Mouse (Mus musculus) embryonic stem cell, embryonic (primary cell): ENCODE data around the gene Kcnj1.

Source experiments
- CTCF ChIA-PET, 4 experiments: fragments of 300-600 bp in 2 of 4; fragments of 350-600 bp in 2 of 4; sonication (Branson Sonifier 250); formaldehyde crosslinking; loops; one replicate each; lab custom pipeline; 2022; ENCODE audit warnings: inconsistent platforms in 2 of 4; lab: Charles Lee
- POLR2A ChIA-PET, 4 experiments: fragments of 300-600 bp in 2 of 4; fragments of 350-600 bp in 2 of 4; sonication (Branson Sonifier 250); formaldehyde crosslinking; loops; one replicate each; lab custom pipeline; 2022; ENCODE audit warnings: antibody characterized with exemption in 4 of 4, inconsistent platforms in 1 of 4; lab: Charles Lee

Kcnj1 gene

DNA sequence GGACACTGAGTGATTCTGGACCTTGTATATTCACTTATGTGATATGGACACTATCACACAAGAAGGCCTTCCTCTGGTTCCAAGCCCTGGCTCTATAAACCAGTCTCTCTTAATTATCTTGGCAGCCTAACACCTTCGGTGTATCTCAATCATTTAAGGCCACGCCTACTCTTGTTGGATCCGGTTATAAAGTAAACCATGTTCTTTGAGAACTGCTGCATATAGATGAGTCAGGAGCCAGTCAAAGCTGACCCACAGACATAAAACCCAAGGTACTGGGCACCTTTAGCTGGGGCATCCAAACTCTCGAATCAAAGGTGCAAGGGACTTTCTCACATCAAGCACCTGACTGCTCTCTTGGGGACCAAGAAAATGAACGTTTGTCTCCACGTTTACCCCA, at the start of gene Kcnj1:
Gene Kcnj1 (plus strand): TSS at position 292 of the 400 bp plus-strand sequence.
- ChIA-PET POLR2A (interaction anchor here in 1 of 4 experiments (0.7 kb wide), 1 partner anchor 18 kb away, joined by 3 read pairs; no protein-coding TSS in a partner anchor), CTCF (no interaction called here)

DNA sequence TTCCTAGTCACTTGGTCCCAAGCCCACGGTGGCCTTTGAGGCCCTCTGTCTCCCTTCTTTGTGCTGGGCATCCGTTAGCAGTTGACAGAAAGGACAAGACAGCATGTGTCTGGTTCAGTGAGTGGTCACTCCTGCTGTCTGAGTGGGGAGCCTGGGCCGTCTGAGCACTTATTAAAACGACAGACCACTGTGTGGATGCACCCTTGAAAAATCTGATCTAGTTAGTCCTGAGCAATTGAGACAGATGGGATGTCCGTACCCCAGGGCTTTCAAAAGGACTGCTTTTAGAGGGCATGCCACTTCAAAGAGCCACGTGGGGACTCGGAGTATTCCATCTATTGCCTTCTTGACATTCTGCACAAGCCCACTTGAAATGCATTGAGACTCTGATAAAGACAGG, 48.7 kb upstream of the Kcnj1 start:
- ChIA-PET POLR2A (no interaction called here), CTCF (no interaction called here)

DNA sequence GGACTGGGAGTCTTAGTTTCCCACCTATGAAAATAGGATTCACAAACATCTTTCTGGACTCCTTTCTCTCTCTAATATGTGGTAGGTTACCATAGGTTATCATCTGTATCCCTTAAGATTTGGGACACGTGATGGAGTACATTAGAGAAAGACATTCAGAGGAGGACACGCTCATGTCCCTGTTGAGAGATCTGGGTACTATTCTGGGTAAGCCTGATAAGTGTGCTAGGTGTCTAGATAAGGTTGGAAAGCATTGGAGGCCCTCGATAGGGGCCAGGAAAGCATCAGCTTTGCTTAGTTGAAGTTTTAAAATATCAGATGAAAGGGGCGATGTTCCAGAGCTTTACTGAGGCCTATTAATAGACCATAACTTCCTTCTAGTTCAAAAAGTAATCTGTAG, 43.5 kb upstream of the Kcnj1 start:
- ChIA-PET CTCF (interaction anchor here in 1 of 4 experiments (0.6 kb wide), 1 partner anchor 8 kb away, joined by 3 read pairs; no protein-coding TSS in a partner anchor), POLR2A (interaction anchor here in 1 of 4 experiments (0.9 kb wide), 1 partner anchor 10 kb away, joined by 3 read pairs; no protein-coding TSS in a partner anchor)

DNA sequence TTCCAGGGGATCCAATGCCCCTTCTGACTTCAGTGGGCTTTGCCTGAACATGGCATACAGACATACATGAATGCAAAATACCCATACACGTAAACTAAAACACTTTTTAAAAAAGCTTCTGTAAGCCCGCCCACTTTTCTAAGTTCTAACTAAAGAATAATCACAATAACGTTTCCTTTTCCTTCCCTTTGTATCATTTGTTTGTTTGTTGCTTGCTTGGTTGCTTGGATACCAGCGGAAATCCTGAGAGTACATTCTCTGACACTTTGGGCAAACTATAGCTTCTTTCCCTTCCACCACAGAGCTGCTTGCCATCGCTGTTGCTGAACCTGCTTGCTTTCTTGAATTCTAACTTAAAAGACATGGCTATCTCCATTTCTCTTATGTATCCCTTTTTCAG, 41.1 kb upstream of the Kcnj1 start:
- POLR2A ChIA-PET: interaction anchor here in 1 of 4 experiments (0.6 kb wide), 1 partner anchor 84 kb away, joined by 3 read pairs; no protein-coding TSS in a partner anchor
- CTCF ChIA-PET: interaction anchor here in 3 of 4 experiments (0.6 to 0.7 kb wide), 3 partner anchors 20 to 612 kb away, joined by 3 to 4 read pairs (median 3); no protein-coding TSS in a partner anchor

DNA sequence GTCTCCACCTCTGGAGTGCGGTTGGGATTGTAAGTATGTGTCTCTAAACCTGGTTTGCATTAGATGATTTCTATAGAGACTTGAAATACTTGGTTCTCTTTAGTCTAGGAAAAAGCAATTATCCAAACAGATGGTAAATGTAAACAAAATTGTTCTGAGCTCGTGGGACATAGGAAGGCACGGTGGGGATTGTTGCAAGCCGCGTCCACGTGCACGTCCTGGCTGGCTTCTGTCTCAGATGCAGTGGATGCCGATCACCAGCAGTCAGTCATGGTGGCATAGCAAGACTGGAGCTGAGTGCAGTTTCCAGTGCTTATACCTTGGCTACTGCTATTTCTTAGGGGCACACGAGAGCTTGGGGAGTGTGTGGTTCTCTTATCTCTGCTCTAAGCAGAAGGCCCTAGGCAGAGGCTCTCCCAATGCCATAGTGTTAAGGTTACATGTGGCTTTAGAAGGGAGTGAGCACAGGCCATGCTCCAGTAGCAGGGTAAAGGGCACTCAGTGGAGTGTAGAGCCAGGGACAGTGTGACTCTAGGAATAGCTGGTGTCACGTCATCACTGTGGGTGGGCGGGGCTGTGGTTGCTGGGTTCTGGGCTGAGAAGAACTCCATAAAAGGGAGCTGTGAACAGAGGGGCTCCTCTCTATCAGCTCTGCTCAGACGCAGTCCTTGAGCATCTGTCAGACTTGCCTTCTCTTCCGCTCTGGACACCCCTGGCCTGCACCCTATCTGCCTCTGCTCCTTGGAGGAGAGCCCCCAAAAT, 36.7 kb upstream of the Kcnj1 start:
- ChIA-PET POLR2A (no interaction called here), CTCF (no interaction called here)

DNA sequence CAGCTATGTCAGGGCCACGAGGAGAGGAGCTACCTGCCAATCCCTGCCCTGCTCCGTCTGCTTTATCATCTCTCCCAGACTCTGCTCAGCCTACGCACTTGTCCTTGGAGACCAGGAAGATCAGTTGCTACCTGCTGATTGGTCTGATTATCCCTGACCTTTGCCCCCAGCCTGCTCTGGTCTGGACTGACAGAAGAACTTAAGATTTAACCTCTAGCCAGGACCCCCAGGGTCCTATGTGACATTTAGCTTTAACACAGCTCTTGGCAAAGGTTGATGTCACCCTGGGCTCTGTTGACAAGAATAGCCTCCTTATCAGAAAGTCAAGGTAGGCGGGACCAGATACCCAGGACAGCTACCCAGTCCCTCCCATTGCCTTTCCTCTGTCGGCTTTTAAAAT, 31.5 kb upstream of the Kcnj1 start:
- ChIA-PET POLR2A (no interaction called here), CTCF (interaction anchor here in 1 of 4 experiments (0.6 kb wide), 1 partner anchor 12 kb away, joined by 4 read pairs; no protein-coding TSS in a partner anchor)

DNA sequence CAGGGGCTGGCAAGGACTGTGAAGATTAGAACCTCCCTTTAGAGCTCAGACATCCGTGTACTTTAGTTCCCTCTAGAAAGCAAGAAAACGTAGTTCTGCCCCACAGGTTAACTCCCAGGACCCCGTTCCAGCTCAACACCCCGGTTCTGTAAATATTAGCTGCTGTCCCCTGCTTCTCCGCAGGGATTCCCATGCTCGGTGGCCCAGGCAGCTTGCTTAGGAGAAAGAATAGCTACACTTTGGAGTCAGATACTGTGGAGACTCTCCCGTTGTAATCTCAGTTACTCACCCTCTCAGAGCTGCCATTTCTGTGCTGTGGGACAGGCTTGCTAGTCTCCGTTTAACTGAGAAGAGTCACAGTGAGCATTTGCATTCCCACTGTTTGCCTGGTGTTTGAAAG, 29.4 kb upstream of the Kcnj1 start:
- ChIA-PET CTCF (interaction anchor here in 3 of 4 experiments (0.6 to 1.4 kb wide), 4 partner anchors 10 to 216 kb away, joined by 3 to 5 read pairs (median 4); no protein-coding TSS in a partner anchor), POLR2A (interaction anchor here in 1 of 4 experiments (1.1 kb wide), 1 partner anchor 25 kb away, joined by 3 read pairs; no protein-coding TSS in a partner anchor)

DNA sequence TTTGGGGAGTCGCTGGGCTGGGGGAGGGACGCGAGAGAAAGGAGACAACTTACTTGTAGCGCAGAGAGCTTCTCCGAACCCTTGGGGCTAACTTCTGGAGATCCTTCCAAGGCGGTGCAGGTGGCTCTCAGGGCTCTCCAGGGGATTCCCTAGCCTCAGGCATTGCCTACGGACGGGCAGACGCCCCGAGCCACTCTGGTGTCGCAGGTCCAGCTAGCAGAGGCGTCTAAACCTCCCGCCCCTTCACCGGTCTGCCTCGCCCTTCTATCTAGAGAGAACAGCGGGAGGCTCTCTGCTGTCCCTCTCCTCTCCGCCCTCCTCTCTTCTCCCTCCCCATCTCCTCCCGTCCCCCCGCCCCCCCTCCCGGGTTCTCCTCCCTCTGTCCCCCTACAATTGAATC, 28.2 kb upstream of the Kcnj1 start, which contains the start of gene Kcnj5:
Gene Kcnj5 (minus strand): TSS at position 300 of the 400 bp plus-strand sequence.
- CTCF ChIA-PET: interaction anchor here in 2 of 4 experiments (1.0 to 1.4 kb wide), 3 partner anchors 9 to 72 kb away, joined by 3 to 5 read pairs (median 4); no protein-coding TSS in a partner anchor
- POLR2A ChIA-PET: interaction anchor here in 2 of 4 experiments (0.5 to 0.6 kb wide), 2 partner anchors 118 to 573 kb away, joined by 3 to 5 read pairs; no protein-coding TSS in a partner anchor

DNA sequence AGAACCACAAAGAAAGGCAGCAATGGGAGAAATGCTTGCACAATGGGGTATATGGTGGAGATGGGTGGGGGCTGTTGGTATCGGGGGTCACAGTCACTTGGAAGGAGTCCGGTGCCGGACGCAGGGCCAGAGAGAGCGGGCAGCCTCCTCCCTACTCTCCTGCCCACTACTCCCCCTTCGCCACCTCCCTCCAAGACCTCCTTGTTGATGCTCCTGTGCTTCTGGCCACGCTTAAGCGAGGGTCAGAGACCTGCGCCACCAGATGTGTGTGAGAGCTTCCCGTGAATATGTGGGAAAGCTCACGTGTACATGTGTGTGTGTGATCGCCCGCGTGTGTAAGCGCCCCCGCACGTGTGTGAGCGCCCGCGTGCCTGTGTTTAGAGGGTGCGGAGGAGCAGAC, 27.8 kb upstream of the Kcnj1 start:
- CTCF ChIA-PET: interaction anchor here in 1 of 4 experiments (0.6 kb wide), 1 partner anchor 456 kb away, joined by 3 read pairs; no protein-coding TSS in a partner anchor
- POLR2A ChIA-PET: interaction anchor here in 2 of 4 experiments (0.5 to 0.7 kb wide), 3 partner anchors 117 to 749 kb away, joined by 3 to 5 read pairs (median 4); no protein-coding TSS in a partner anchor

DNA sequence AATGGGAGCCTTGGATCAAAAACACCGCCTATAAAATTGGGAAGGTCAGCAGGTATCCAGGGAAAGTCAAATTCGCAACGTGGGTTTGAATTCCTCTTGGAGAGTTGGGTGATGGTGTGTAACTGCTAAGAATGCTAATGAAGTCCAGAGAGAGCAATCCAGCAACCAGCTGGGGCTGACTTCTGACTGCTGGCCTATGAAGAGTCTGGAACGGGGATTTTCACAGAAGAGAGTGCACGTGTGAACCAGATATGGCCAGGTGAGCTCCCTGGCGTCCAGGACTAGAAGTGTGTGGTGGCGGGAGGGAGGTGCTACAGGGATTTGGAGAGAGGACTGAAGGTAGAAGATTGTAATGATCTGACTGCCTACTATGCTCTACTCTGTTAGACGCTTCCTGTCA, 24.2 kb upstream of the Kcnj1 start:
- CTCF ChIA-PET: interaction anchor here in 1 of 4 experiments (0.7 kb wide), 1 partner anchor 14 kb away, joined by 4 read pairs; no protein-coding TSS in a partner anchor
- POLR2A ChIA-PET: interaction anchor here in 2 of 4 experiments (0.7 to 1.2 kb wide), 2 partner anchors 23 to 225 kb away, joined by 3 read pairs; no protein-coding TSS in a partner anchor

DNA sequence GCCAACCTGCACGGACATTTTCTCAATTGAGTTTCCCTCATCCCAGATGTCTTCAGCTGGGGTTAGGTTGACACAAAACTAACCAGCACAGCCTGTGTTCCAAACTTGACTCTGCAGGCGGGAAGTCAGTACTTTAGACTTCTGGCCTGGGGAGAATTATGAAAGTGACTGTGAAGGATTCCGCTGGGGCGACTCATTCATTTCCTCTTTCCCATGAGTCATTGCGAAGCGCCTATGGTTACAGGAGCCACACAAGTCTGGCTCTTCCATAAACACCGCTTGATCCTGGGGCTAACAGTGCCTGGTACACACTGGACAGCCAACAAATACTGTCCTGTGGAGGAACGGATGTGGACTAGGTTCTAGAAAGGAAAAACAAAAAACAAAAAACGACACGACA, 22.9 kb upstream of the Kcnj1 start:
- CTCF ChIA-PET: interaction anchor here in 3 of 4 experiments (0.5 to 0.8 kb wide), 3 partner anchors 28 to 668 kb away, joined by 3 to 11 read pairs (median 3); no protein-coding TSS in a partner anchor
- POLR2A ChIA-PET: interaction anchor here in 1 of 4 experiments (0.9 kb wide), 1 partner anchor 414 kb away, joined by 3 read pairs; no protein-coding TSS in a partner anchor

DNA sequence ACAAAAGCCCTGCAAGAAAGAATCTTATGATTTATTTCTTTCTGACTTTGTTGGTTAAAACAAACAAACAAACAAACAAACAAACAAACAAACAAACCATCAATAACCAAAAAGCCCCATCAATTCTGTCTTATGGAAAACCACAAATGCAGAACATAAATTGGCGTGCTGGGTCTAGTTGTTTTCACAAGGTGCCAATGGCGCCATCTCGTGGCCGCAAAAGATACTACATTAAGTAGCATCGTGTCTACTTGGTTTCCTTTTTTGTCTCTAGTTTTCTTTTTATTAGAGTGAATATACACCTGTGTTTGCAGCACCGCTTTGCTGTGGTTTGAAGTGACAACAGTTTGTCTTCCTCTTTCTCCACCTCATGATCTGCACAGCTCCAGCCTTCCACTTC, 22.0 kb upstream of the Kcnj1 start:
- POLR2A ChIA-PET: no interaction called here
- CTCF ChIA-PET: interaction anchor here in 3 of 4 experiments (0.6 to 1.6 kb wide), 8 partner anchors 37 to 420 kb away, joined by 3 to 5 read pairs (median 3); no protein-coding TSS in a partner anchor

DNA sequence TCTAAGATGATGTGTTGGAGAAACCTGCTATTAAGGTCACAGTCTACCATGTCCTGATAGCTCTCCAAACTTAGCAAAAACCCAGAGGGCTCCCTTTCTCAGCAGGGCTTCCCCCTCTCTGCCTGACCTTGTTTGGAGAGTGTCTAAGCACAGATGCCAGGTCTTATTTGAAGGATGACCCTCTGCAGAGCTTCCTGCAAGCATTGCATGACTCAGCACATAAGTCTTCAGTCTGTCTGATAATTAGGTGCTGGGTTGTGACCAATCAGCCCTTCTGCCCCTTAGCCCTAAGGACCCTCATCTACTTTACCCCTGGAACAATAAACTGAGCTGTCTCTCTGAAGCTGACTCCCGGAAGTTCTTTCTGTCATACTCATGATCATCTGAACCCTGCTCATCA, 11.5 kb upstream of the Kcnj1 start:
- ChIA-PET POLR2A (interaction anchor here in 1 of 4 experiments (1.5 kb wide), 1 partner anchor 9 kb away, joined by 5 read pairs; no protein-coding TSS in a partner anchor), CTCF (no interaction called here)

DNA sequence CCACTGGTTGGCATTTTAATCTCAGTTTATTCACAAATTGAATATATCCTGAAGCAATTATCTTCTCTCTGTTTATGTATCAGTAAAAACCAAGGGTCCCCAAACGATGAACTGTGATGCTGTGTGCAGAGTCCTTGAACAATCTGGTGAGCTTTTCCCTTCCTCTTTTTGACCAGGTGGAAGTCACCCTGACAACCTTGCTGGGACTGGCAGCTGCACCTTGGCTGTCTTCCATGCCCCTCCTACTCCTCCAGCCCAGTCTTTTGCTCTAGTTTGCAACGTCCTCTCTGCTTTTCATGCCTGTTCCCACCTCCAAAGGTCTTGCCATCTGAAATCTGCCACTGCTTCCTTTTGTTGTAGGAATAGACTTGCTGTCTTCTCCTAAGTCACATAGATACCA, 3.5 kb upstream of the Kcnj1 start:
- POLR2A ChIA-PET: interaction anchor here in 3 of 4 experiments (0.7 to 1.3 kb wide), 7 partner anchors 9 to 272 kb away, joined by 3 to 8 read pairs (median 3); no protein-coding TSS in a partner anchor
- CTCF ChIA-PET: no interaction called here

DNA sequence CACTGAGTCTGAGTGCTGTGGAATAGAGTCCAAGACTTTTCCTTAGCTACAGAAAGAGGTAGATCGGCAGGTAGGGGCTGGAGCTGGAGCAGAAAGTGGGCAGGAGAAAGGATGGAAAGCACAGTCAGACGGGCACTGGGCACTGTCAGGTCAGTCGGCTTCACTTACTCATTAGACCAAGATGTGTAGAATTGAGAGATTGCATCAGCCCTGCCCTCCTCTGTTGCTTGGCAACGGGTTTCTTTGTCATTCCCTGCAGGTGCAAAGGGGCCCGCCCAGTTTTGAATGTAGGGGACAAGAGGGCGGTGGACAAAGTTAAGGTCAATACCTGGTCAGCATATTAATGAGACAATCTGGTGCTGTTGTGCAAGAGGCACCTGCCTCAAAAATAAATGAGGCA, 2.9 kb upstream of the Kcnj1 start:
- CTCF ChIA-PET: interaction anchor here in 1 of 4 experiments (1.4 kb wide), 1 partner anchor 36 kb away, joined by 4 read pairs; no protein-coding TSS in a partner anchor
- POLR2A ChIA-PET: interaction anchor here in 2 of 4 experiments (0.6 to 1.4 kb wide), 6 partner anchors 8 to 299 kb away, joined by 3 to 8 read pairs (median 4); no protein-coding TSS in a partner anchor

DNA sequence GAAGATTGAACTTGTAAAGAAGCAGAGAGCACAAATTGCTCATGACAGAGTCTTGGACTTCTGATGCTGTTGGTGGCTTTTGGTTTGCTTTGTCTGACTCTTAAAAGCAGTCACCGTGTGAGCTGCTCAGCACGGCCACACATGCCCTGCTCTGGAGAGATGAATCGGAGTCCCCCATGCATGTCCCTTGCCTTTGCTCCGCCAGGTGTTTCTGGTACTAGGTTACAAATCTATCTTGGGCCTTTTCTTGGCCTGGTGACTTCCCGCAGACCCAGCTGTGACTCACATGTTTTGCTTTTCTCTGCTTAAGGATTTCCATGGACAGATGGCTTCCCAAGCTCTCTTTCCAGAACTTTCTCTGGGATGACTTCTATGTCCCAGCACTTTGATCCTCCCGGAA, 1.4 kb downstream of the Kcnj1 start:
- ChIA-PET CTCF (no interaction called here), POLR2A (interaction anchor here in 1 of 4 experiments (0.7 kb wide), 1 partner anchor 10 kb away, joined by 4 read pairs; no protein-coding TSS in a partner anchor)

DNA sequence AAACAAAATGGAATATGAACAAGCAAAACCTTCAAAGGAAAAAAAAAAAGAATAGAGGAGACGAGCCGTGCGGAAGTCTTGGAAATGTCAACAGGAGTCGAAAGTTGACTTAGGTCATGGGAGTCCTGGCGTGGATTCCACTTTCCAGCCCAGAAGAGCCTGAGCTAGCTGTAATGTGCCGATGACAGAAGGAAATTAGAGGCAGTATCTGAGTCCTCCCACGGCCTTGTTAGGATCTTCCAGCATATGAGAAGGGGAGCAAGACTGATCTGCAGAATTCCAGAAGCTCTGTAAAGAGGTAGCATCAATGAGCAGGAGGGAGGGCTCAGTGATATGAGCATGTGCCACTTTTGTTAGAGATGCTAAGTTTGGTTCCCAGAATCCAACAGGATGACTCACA, 3.7 kb downstream of the Kcnj1 start:
- ChIA-PET CTCF (interaction anchor here in 2 of 4 experiments (0.7 kb wide), 2 partner anchors 13 to 16 kb away, joined by 3 read pairs; no protein-coding TSS in a partner anchor), POLR2A (no interaction called here)

DNA sequence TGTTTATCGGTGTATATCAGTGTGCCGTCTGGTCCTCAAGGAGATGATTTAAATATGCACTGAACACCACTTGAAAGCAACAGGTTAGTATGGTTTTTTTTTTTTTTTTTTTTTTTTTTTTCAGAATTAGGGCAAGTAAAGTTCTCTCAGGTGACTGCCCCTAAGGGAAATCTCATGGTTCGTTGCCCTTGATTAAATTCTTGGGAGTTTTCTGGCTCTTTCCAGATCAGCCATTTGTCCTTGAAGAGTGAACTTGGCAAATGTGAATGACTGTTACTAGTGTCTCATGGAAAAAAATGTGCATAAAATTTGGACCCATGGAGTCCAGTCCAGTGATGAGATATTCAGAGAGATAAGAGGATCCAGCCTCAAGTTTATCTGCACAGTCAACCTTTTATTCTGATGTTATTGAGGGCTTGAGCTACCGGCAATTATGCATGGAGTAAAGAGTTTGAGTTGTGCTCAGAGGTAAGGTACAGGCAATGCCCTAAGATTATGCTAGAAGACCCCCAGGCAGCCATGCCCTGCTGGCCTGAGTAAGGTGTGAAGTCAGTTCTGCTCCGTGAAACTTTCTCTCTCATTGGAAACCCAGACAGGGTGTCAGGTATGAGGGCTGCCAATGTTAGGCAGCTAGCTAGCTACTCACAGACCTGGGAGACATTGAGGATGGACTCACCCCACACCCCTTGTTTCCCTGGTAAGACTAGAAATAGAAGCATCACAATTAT, 4.7 kb downstream of the Kcnj1 start:
- ChIA-PET POLR2A (interaction anchor here in 2 of 4 experiments (1.1 to 1.7 kb wide), 3 partner anchors 8 to 19 kb away, joined by 3 to 8 read pairs (median 4); no protein-coding TSS in a partner anchor), CTCF (interaction anchor here in 2 of 4 experiments (1.0 to 1.1 kb wide), 2 partner anchors 28 to 208 kb away, joined by 3 to 5 read pairs; no protein-coding TSS in a partner anchor)
